Mouse (Mus musculus): ENCODE measurements at regions not wholly inside any gene's neighbourhood (a gene's known extent, or its start where the extent isn't known, plus 50 kb on each side); places are given as distances from the start of the nearest gene placed in this dataset.
A peak's percentile ranks its signal among the peaks of the same experiment; 100 is the strongest.

DNA sequence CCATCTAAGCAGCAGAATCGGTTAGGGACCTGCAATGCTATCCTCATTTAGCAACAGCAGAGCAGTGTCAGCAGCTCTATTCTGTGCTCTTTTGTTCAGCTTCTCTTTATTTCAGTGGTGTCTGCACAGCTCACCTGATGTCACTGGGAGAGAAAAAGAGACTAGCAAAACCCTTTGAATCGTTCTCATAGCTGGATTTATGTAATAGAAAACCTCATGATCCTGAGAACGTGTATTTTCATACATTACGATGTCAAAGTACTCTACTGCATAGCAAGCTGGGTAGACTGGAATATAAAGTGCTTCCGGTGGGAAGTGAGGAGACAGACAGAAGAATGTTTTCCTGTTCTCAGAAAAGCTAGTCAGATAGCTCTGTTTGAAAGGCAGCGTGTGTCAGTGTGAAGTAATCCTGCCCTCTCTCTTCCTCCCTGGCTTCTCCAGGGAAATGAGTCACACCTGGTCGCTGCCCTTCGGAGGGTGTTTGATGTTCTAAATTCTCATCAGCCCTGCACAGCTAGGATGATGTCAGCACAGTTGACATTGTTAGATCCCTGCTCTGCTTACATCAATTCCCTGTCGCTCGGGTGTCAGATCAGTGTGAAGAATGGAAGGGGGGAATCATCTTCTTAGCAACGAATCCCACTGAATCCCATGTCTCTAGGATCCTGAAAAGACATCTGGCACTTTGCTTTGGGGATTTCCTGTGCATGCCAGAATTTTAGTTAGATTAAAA, 129.6 kb upstream of the Zbtb20 start:
- WGBS: 14% methylated on average over 11 of the region's 11 CpGs
- no peak for TF ChIP-seq CTCF (IDR thresholded peaks at IDR 0.05)
- Histone ChIP-seq H3K27ac (ENCODE audit: low read depth, low read length) (peak overlapping the region; percentile 39), H3K4me3 (ENCODE audit: low read depth, low read length) (no peak overlapping the region), H3K4me1 (ENCODE audit: insufficient read depth, low read length) (no peaks in the 10 kb centered on the region), H3K9ac (replicated peaks; ENCODE audit: low read length, poor library complexity, severe bottlenecking) (no peak overlapping the region), H3K4me2 (ENCODE audit: low read depth, low read length, poor library complexity, severe bottlenecking) (no peak overlapping the region), H3K27me3 (ENCODE audit: insufficient read depth, low read length) (no peaks in the 10 kb centered on the region), H3K36me3 (ENCODE audit: insufficient read depth, low read length) (no peaks in the 10 kb centered on the region), H3K9me3 (ENCODE audit: low read length) (no peaks in the 10 kb centered on the region)
- peak; percentile 69; the same call in 1 of the 2 replicates for ATAC-seq (ENCODE audit: low FRiP score)
- peak; percentile 38 for DNase-seq (ENCODE audit: low spot score)

GRCm38 (mm10) chr16:42743538-42743937, 132.1 kb upstream of the Zbtb20 start:
- Histone ChIP-seq H3K27ac (ENCODE audit: low read depth, low read length) (no peak overlapping the region), H3K9me3 (ENCODE audit: low read length) (no peaks in the 10 kb centered on the region), H3K27me3 (ENCODE audit: insufficient read depth, low read length) (no peaks in the 10 kb centered on the region), H3K4me2 (ENCODE audit: low read depth, low read length, poor library complexity, severe bottlenecking) (no peak overlapping the region), H3K4me3 (ENCODE audit: low read depth, low read length) (no peak overlapping the region), H3K36me3 (ENCODE audit: insufficient read depth, low read length) (no peaks in the 10 kb centered on the region), H3K9ac (replicated peaks; ENCODE audit: low read length, poor library complexity, severe bottlenecking) (no peak overlapping the region), H3K4me1 (ENCODE audit: insufficient read depth, low read length) (no peaks in the 10 kb centered on the region)
- ATAC-seq (ENCODE audit: low FRiP score): no peak
- 35% methylated on average over 1 of the region's 1 CpGs for WGBS
- no peak for DNase-seq (ENCODE audit: low spot score)
- TF ChIP-seq CTCF (IDR thresholded peaks at IDR 0.05): no peak

- ATAC-seq (ENCODE audit: low FRiP score) (no peak), DNase-seq (ENCODE audit: low spot score) (no peak)
- H3K36me3 ChIP-seq (ENCODE audit: insufficient read depth, low read length): no peaks in the 10 kb centered on the region
- H3K27ac ChIP-seq (ENCODE audit: low read depth, low read length): no peak overlapping the region
- no peaks in the 10 kb centered on the region for H3K9me3 ChIP-seq (ENCODE audit: low read length)
- no peak overlapping the region for H3K9ac ChIP-seq (replicated peaks; ENCODE audit: low read length, poor library complexity, severe bottlenecking)
- no peak overlapping the region for H3K4me3 ChIP-seq (ENCODE audit: low read depth, low read length)
- 53% methylated on average over 2 of the region's 2 CpGs for WGBS
- H3K27me3 ChIP-seq (ENCODE audit: insufficient read depth, low read length): no peaks in the 10 kb centered on the region
- H3K4me1 ChIP-seq (ENCODE audit: insufficient read depth, low read length): no peaks in the 10 kb centered on the region
- H3K4me2 ChIP-seq (ENCODE audit: low read depth, low read length, poor library complexity, severe bottlenecking): no peak overlapping the region
- no peak for TF ChIP-seq CTCF (IDR thresholded peaks at IDR 0.05)
Measured at GRCm38 (mm10) chr16:42743120-42743519, 132.6 kb upstream of the Zbtb20 start.

- Histone ChIP-seq H3K36me3 (ENCODE audit: insufficient read depth, low read length) (no peaks in the 10 kb centered on the region), H3K4me2 (ENCODE audit: low read depth, low read length, poor library complexity, severe bottlenecking) (no peak overlapping the region), H3K27me3 (ENCODE audit: insufficient read depth, low read length) (no peaks in the 10 kb centered on the region), H3K4me3 (ENCODE audit: low read depth, low read length) (no peak overlapping the region), H3K9ac (replicated peaks; ENCODE audit: low read length, poor library complexity, severe bottlenecking) (no peak overlapping the region), H3K4me1 (ENCODE audit: insufficient read depth, low read length) (no peaks in the 10 kb centered on the region), H3K9me3 (ENCODE audit: low read length) (no peaks in the 10 kb centered on the region), H3K27ac (ENCODE audit: low read depth, low read length) (no peak overlapping the region)
- no peak for TF ChIP-seq CTCF (IDR thresholded peaks at IDR 0.05)
- DNase-seq (ENCODE audit: low spot score) (no peak), ATAC-seq (ENCODE audit: low FRiP score) (no peak)
- 65% methylated on average over 7 of the region's 7 CpGs for WGBS
Measured at GRCm38 (mm10) chr16:42727826-42728225, 147.9 kb upstream of the Zbtb20 start.

DNA sequence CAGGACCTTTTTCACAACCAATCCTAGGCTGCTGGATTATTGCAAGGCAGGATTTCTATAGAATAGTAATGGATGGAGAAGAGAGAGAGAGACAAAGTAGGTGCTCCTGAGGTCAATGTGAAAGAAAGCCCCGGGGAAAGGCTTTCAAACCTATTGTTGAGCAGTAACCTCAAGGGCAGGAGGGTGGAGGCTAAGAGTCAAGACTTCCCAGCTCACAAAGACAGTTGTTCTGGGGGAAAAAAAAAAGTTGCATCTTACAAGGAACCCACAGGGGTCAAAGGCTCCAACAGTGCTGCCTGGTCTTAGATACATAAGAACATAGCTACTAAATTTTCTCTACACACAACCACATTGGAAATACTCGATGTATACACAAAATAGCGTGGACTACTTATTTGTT, 155.8 kb upstream of the Zbtb20 start:
- H3K4me1 ChIP-seq (ENCODE audit: insufficient read depth, low read length): peaks cover 13% of the 10 kb centered on the region; the same call in 1 of the 2 replicates
- no peak overlapping the region for H3K27ac ChIP-seq (ENCODE audit: low read depth, low read length)
- no peak overlapping the region for H3K9ac ChIP-seq (replicated peaks; ENCODE audit: low read length, poor library complexity, severe bottlenecking)
- H3K4me2 ChIP-seq (ENCODE audit: low read depth, low read length, poor library complexity, severe bottlenecking): no peak overlapping the region
- no peaks in the 10 kb centered on the region for H3K27me3 ChIP-seq (ENCODE audit: insufficient read depth, low read length)
- TF ChIP-seq CTCF (IDR thresholded peaks at IDR 0.05): no peak
- ATAC-seq (ENCODE audit: low FRiP score) (no peak), DNase-seq (ENCODE audit: low spot score) (no peak)
- no peaks in the 10 kb centered on the region for H3K36me3 ChIP-seq (ENCODE audit: insufficient read depth, low read length)
- WGBS: 72% methylated on average over 3 of the region's 3 CpGs
- no peak overlapping the region for H3K4me3 ChIP-seq (ENCODE audit: low read depth, low read length)
- no peaks in the 10 kb centered on the region for H3K9me3 ChIP-seq (ENCODE audit: low read length)

DNA sequence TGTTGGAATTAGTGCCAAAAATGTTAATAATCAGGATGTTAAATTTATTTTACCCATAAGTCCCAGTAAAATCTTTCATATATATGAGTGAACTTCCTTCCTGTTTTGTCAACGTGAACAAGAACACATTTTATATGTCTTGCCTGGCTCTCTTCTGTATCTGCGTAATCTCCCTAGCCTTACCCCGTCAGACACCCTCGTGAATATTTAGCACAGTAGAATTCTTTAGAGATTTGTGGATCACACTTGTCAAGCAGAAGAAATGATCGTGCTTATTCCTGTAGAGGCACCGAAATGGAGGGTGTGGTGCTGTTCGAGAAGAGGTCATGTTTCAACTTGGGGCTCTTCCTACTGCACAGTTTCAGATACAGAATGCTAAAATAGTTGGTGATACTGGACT, 157.2 kb upstream of the Zbtb20 start:
- H3K4me1 ChIP-seq (ENCODE audit: insufficient read depth, low read length): peaks cover 13% of the 10 kb centered on the region; the same call in 1 of the 2 replicates
- DNase-seq (ENCODE audit: low spot score) (no peak), ATAC-seq (ENCODE audit: low FRiP score) (peak; percentile 44)
- peak overlapping the region; percentile 70 for H3K27ac ChIP-seq (ENCODE audit: low read depth, low read length)
- H3K4me3 ChIP-seq (ENCODE audit: low read depth, low read length): no peak overlapping the region
- H3K9ac ChIP-seq (replicated peaks; ENCODE audit: low read length, poor library complexity, severe bottlenecking): no peak overlapping the region
- WGBS: 29% methylated on average over 7 of the region's 7 CpGs
- no peaks in the 10 kb centered on the region for H3K27me3 ChIP-seq (ENCODE audit: insufficient read depth, low read length)
- no peaks in the 10 kb centered on the region for H3K36me3 ChIP-seq (ENCODE audit: insufficient read depth, low read length)
- H3K4me2 ChIP-seq (ENCODE audit: low read depth, low read length, poor library complexity, severe bottlenecking): no peak overlapping the region
- no peaks in the 10 kb centered on the region for H3K9me3 ChIP-seq (ENCODE audit: low read length)
- no peak for TF ChIP-seq CTCF (IDR thresholded peaks at IDR 0.05)

Measured in midbrain, postnatal 0 days (tissue).